Mouse (Mus musculus) limb, embryonic 13.5 days (tissue): ENCODE measurements at regions not wholly inside any gene's neighbourhood (a gene's known extent, or its start where the extent isn't known, plus 50 kb on each side); places are given as distances from the start of the nearest gene placed in this dataset.

Experiments used
- ATAC-seq: fragments of 200-750 bp; cut with Nextera tagmentation; 2 replicates; pipeline ENCODE4 v1.8.0; 2017; ENCODE audit warnings: low read depth, moderate number of reproducible peaks, moderate TSS enrichment; ENCODE audit not compliant: low FRiP score
- H3K27ac ChIP-seq: fragments of 300-500 bp; sonication (generic); 2 replicates; pipeline ENCODE4 v1.5.1; 2015; ENCODE audit warnings: inconsistent platforms, mild to moderate bottlenecking, moderate library complexity
- H3K27me3 ChIP-seq: fragments of 300-500 bp; sonication (generic); 2 replicates; pipeline ENCODE4 v1.6.1; 2015; ENCODE audit warnings: mild to moderate bottlenecking, inconsistent platforms
- H3K36me3 ChIP-seq: fragments of 300-500 bp; sonication (generic); 2 replicates; pipeline ENCODE4 v1.6.1; 2015; ENCODE audit warnings: inconsistent platforms, mild to moderate bottlenecking, moderate library complexity
- H3K4me1 ChIP-seq: fragments of 300-500 bp; sonication (generic); 2 replicates; pipeline ENCODE4 v1.6.1; 2015; ENCODE audit warnings: inconsistent platforms
- H3K4me2 ChIP-seq: fragments of 300-500 bp; sonication (generic); replicated peaks from 2 replicates; pipeline ENCODE4 v1.6.1; 2015; ENCODE audit warnings: inconsistent platforms, mild to moderate bottlenecking, moderate library complexity
- H3K4me3 ChIP-seq: fragments of 300-500 bp; sonication (generic); 2 replicates; pipeline ENCODE4 v1.5.1; 2015; ENCODE audit warnings: moderate library complexity, mild to moderate bottlenecking, inconsistent platforms
- H3K9ac ChIP-seq: fragments of 300-500 bp; sonication (generic); 2 replicates; pipeline ENCODE4 v1.6.1; 2015; ENCODE audit warnings: mild to moderate bottlenecking, inconsistent platforms
- H3K9me3 ChIP-seq: fragments of 300-500 bp; sonication (generic); 2 replicates; pipeline ENCODE4 v1.6.1; 2016; ENCODE audit warnings: inconsistent platforms
- WGBS: fragments of 180-500 bp; shearing (Covaris S2); methylation state at CpG from one replicate; pipeline ENCODE4 v1.1.7; 2015; 5-methylcytosine and 5-hydroxymethylcytosine counted together

DNA sequence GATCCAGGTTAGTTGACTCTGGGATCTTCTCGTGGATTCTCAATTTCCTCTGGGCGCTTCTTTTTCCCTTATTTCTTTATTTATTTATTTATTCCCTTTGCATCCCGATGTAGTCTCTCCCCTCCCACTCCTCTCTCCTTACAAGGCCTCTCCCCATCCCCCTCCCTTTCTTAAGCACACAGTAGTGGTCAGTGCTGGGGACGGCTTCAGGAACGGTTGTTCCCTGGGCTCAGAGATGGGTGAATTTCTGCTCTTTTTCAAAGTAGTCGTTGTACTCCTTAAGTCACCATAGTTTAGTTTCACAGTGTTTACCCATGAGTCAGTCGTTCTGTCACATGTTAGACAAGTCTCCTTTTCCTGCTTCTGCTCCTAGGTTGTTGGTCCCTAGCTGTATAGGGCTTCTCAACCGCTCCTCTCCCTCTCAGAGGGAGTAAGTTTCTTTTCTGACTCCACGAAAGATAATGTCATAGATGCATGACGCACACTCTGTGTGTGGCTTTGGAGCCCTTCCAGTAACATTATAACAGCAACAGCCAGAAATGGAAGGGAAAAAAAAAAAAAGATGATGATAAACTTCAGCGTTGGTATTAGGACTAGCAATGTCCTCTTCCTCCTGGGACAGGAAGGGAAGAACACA, 129.9 kb upstream of the Fat1 start:
- ATAC-seq: no peak

DNA sequence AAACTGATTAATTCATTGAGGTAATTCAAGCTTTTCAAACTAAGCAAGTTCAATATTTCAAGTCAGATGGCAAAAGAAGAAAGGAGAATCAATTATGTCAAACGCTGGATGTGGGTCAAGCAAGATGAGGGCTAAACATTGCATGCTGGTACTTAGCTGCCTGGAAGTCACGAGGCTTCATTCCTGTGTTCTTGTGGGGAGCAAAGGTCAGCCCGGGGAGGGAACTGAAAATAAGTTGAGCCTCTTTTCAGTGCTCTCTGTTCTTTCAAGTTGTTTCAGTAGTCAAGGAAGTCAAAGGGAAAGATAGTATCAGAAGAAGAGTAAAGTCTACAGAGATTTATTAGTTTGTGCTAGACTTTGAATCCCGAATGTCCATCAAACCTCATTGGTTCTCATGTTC, 122.9 kb upstream of the Fat1 start:
- H3K4me1 ChIP-seq: no peaks in the 10 kb centered on the region
- H3K4me2 ChIP-seq: no peak overlapping the region
- H3K36me3 ChIP-seq: no peaks in the 10 kb centered on the region
- H3K27me3 ChIP-seq: no peaks in the 10 kb centered on the region
- H3K27ac ChIP-seq: no peak overlapping the region
- H3K9ac ChIP-seq: no peak overlapping the region
- 71% methylated on average over 4 of the region's 4 CpGs for WGBS
- no peak for ATAC-seq
- no peak overlapping the region for H3K4me3 ChIP-seq
- no peaks in the 10 kb centered on the region for H3K9me3 ChIP-seq

More for the DNA sequence above, 129.9 kb upstream of the Fat1 start:
- Histone ChIP-seq H3K27me3 (no peaks in the 10 kb centered on the region), H3K4me3 (no peak overlapping the region), H3K27ac (no peak overlapping the region), H3K9me3 (no peaks in the 10 kb centered on the region), H3K4me2 (no peak overlapping the region), H3K4me1 (peaks cover 10% of the 10 kb centered on the region), H3K36me3 (no peaks in the 10 kb centered on the region), H3K9ac (no peak overlapping the region)
- WGBS: 75% methylated on average over 11 of the region's 11 CpGs

GRCm38 (mm10) chr8:44817532-44818157, 117.6 kb upstream of the Fat1 start:
- peak; percentile 77 for ATAC-seq
- Histone ChIP-seq H3K27ac (no peak overlapping the region), H3K4me1 (0 out of 2 replicates have a peak, but pooled peaks cover 3% of the 10 kb centered on the region), H3K9me3 (peaks cover 3% of the 10 kb centered on the region; the same call in 1 of the 2 replicates), H3K36me3 (no peaks in the 10 kb centered on the region), H3K4me3 (no peak overlapping the region), H3K9ac (no peak overlapping the region), H3K4me2 (no peak overlapping the region), H3K27me3 (no peaks in the 10 kb centered on the region)
- WGBS: 71% methylated on average over 13 of the region's 13 CpGs

- Histone ChIP-seq H3K27me3 (no peaks in the 10 kb centered on the region), H3K9me3 (peaks cover 16% of the 10 kb centered on the region), H3K4me2 (no peak overlapping the region), H3K9ac (no peak overlapping the region), H3K4me1 (0 out of 2 replicates have a peak, but pooled peaks cover 3% of the 10 kb centered on the region), H3K4me3 (no peak overlapping the region), H3K36me3 (no peaks in the 10 kb centered on the region), H3K27ac (no peak overlapping the region)
- 80% methylated on average over 3 of the region's 3 CpGs for WGBS
- no peak for ATAC-seq
Observed at GRCm38 (mm10) chr8:44819270-44819669, 116.0 kb upstream of the Fat1 start.

DNA sequence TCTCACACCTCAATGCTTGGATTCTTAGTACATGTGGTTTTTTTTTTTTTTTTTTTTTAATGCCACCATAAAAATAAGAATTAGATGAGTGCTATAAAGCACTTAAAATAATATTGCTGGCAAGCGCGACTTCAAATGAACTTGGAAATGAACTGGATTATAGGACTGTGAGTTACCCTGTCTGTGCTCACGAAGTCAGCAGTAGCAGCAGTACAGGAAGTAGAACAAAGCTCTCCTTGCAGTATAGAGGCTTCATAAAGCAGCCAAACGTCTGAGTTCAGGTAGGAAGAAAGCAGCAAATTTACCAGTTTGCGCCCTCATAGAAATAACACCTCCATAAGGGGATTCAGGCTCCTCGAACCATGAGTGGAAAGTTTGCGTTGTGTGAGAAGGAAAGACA, 115.6 kb upstream of the Fat1 start:
- no peak overlapping the region for H3K27ac ChIP-seq
- no peaks in the 10 kb centered on the region for H3K36me3 ChIP-seq
- 58% methylated on average over 7 of the region's 7 CpGs for WGBS
- ATAC-seq: no peak
- H3K9me3 ChIP-seq: peaks cover 16% of the 10 kb centered on the region
- no peak overlapping the region for H3K4me2 ChIP-seq
- H3K27me3 ChIP-seq: no peaks in the 10 kb centered on the region
- H3K4me1 ChIP-seq: 0 out of 2 replicates have a peak, but pooled peaks cover 3% of the 10 kb centered on the region
- H3K4me3 ChIP-seq: no peak overlapping the region
- H3K9ac ChIP-seq: no peak overlapping the region

- ATAC-seq: no peak
- no peaks in the 10 kb centered on the region for H3K27me3 ChIP-seq
- no peak overlapping the region for H3K4me3 ChIP-seq
- no peak overlapping the region for H3K9ac ChIP-seq
- H3K36me3 ChIP-seq: no peaks in the 10 kb centered on the region
- H3K4me2 ChIP-seq: no peak overlapping the region
- 85% methylated on average over 6 of the region's 6 CpGs for WGBS
- H3K4me1 ChIP-seq: peaks cover 10% of the 10 kb centered on the region
- H3K27ac ChIP-seq: no peak overlapping the region
- peaks cover 16% of the 10 kb centered on the region for H3K9me3 ChIP-seq
Observed at GRCm38 (mm10) chr8:44825183-44825757, 110.0 kb upstream of the Fat1 start.

- Histone ChIP-seq H3K27me3 (no peaks in the 10 kb centered on the region), H3K9me3 (peaks cover 18% of the 10 kb centered on the region), H3K9ac (no peak overlapping the region), H3K36me3 (no peaks in the 10 kb centered on the region), H3K4me3 (no peak overlapping the region), H3K4me1 (peaks cover 10% of the 10 kb centered on the region), H3K4me2 (peak overlapping the region; percentile 39; the same call in 1 of the 2 replicates), H3K27ac (no peak overlapping the region)
- 24% methylated on average over 13 of the region's 13 CpGs for WGBS
- peak; percentile 72 for ATAC-seq
Observed at GRCm38 (mm10) chr8:44826936-44827335, 108.3 kb upstream of the Fat1 start.

DNA sequence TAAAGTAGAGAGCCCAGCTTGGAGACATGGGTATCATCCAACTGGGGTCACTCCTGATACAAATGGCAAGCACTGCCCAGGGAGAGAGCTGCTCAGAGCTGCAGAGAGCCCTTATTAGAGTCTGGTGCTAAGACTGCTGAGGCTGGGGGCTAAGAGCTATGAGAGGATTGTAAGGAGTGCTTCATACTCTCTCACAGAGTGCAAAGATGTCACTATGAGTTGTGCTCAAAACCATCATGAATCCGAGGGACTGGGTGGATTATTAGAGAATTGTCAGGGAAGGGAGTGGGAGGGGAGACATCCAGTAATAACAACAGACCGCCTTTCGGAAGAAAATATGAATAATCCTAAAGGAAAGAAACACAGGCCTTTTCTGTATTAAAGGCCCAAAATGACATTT, 107.2 kb upstream of the Fat1 start:
- no peak overlapping the region for H3K4me3 ChIP-seq
- H3K36me3 ChIP-seq: no peaks in the 10 kb centered on the region
- ATAC-seq: no peak
- WGBS: 87% methylated on average over 3 of the region's 3 CpGs
- no peak overlapping the region for H3K4me2 ChIP-seq
- H3K27me3 ChIP-seq: no peaks in the 10 kb centered on the region
- peaks cover 11% of the 10 kb centered on the region for H3K9me3 ChIP-seq
- H3K27ac ChIP-seq: no peak overlapping the region
- peaks cover 10% of the 10 kb centered on the region for H3K4me1 ChIP-seq
- no peak overlapping the region for H3K9ac ChIP-seq

- no peaks in the 10 kb centered on the region for H3K36me3 ChIP-seq
- no peak overlapping the region for H3K4me3 ChIP-seq
- no peak overlapping the region for H3K27ac ChIP-seq
- no peak overlapping the region for H3K9ac ChIP-seq
- peaks cover 6% of the 10 kb centered on the region for H3K4me1 ChIP-seq
- no peaks in the 10 kb centered on the region for H3K9me3 ChIP-seq
- WGBS: 91% methylated on average over 8 of the region's 8 CpGs
- no peak overlapping the region for H3K4me2 ChIP-seq
- no peak for ATAC-seq
- H3K27me3 ChIP-seq: no peaks in the 10 kb centered on the region
Observed at GRCm38 (mm10) chr8:44838431-44838830, 96.8 kb upstream of the Fat1 start.

DNA sequence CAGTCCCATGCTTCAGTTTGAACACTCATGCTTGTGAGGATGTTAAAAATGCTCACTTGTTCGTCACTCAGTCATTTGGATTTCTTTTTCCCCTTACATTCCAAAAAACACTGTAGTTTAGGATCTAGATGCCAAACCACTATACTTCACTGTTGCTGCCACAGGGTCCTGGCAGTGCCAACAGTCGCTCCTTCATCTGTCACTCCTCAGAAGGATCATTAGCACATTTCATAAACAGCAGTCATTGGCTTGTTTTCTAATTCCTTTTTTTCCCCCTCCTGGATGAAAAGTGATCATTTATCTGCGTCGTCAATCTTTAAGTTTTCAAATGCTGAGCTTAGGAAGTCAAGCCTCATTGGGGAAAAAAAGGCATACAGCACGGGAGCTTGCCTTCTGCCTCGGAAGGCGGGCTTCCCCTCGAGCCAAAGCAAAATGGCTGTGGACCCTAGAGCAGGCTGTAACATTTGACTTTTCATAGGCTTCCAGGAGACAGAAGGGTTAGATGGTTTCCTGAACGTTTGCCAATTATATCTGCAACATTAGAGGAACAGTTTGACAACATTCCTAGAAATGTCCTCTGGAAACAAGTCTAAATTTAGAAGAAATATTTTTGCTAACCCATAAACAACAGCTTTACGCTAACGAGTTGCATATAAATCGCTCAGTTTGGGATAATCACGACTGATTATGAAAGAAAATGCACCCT, 95.6 kb upstream of the Fat1 start:
- Histone ChIP-seq H3K4me1 (peaks cover 6% of the 10 kb centered on the region), H3K36me3 (no peaks in the 10 kb centered on the region), H3K4me2 (peak overlapping the region; percentile 14; the same call in 1 of the 2 replicates), H3K27ac (no peak overlapping the region), H3K4me3 (no peak overlapping the region), H3K9me3 (0 out of 2 replicates have a peak, but pooled peaks cover 3% of the 10 kb centered on the region), H3K27me3 (no peaks in the 10 kb centered on the region), H3K9ac (no peak overlapping the region)
- 53% methylated on average over 13 of the region's 13 CpGs for WGBS
- ATAC-seq: no peak

DNA sequence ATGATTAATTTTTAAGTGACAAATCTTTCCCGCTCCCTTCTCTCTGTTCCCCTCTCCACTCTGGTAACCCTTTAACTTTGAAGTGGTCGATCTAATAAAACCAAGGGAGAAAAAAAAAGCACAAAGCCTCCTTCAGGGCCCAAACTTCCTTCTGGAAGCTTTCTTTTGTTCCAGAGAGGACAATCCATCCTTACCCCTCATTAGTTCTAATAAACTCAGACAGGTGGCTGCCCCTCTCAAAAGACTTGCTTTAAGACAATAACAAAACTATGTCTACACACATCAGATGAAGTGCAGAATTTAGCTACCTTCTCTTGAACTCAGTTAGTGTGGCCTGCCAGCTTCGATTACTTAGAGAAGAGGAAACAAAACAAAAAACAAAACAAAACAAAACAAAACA, 94.6 kb upstream of the Fat1 start:
- no peak for ATAC-seq
- Histone ChIP-seq H3K27ac (no peak overlapping the region), H3K9ac (no peak overlapping the region), H3K4me2 (no peak overlapping the region), H3K9me3 (0 out of 2 replicates have a peak, but pooled peaks cover 6% of the 10 kb centered on the region), H3K4me1 (peaks cover 6% of the 10 kb centered on the region), H3K4me3 (no peak overlapping the region), H3K36me3 (no peaks in the 10 kb centered on the region), H3K27me3 (no peaks in the 10 kb centered on the region)
- WGBS: 48% methylated on average over 3 of the region's 3 CpGs

- H3K9me3 ChIP-seq: 0 out of 2 replicates have a peak, but pooled peaks cover 6% of the 10 kb centered on the region
- no peaks in the 10 kb centered on the region for H3K27me3 ChIP-seq
- no peak overlapping the region for H3K4me3 ChIP-seq
- H3K9ac ChIP-seq: no peak overlapping the region
- H3K36me3 ChIP-seq: no peaks in the 10 kb centered on the region
- peaks cover 14% of the 10 kb centered on the region for H3K4me1 ChIP-seq
- 88% methylated on average over 1 of the region's 1 CpGs for WGBS
- no peak overlapping the region for H3K4me2 ChIP-seq
- H3K27ac ChIP-seq: no peak overlapping the region
- no peak for ATAC-seq
Observed at GRCm38 (mm10) chr8:44844362-44844761, 90.9 kb upstream of the Fat1 start.
